Mouse (Mus musculus) myocyte (in vitro differentiated cells): Measurements from ENCODE around the gene Lgmn.

Source experiments
- MAX ChIP-seq: IDR thresholded peaks from one replicate; pipeline ENCODE4 v1.6.1; 2011; ENCODE audit warnings: low read depth, mild to moderate bottlenecking, control low read depth
- POLR2A ChIP-seq: IDR thresholded peaks from one replicate; pipeline ENCODE4 v1.6.1; 2011; ENCODE audit warnings: low read depth, mild to moderate bottlenecking, control low read depth, moderate library complexity; ENCODE audit not compliant: insufficient read length
- REST ChIP-seq: IDR thresholded peaks from one replicate; pipeline ENCODE4 v1.6.1; 2011; ENCODE audit warnings: mild to moderate bottlenecking, control low read depth, moderate library complexity; ENCODE audit not compliant: insufficient read depth, insufficient read length
- TCF12 ChIP-seq: IDR thresholded peaks from one replicate; pipeline ENCODE4 v1.6.1; 2011; ENCODE audit warnings: mild to moderate bottlenecking, control low read depth; ENCODE audit not compliant: poor library complexity, insufficient read depth, severe bottlenecking
- USF1 ChIP-seq: IDR thresholded peaks from one replicate; pipeline ENCODE4 v1.6.1; 2011; ENCODE audit warnings: low read depth, mild to moderate bottlenecking, control low read depth, moderate library complexity

- TF ChIP-seq TCF12 (no peak), POLR2A (no peak), REST (no peak), USF1 (no peak), MAX (no peak)
Observed at GRCm38 (mm10) chr12:102382180-102382579, 57.4 kb downstream of the Lgmn start.
